Mouse (Mus musculus) stomach, postnatal 0 days (tissue): ENCODE data around the gene Rgs10. TPM values are rescaled to one million over a fixed set of nuclear protein-coding genes. Genes with fewer than 3 reads are reported as not detected.

Experiments used
- ATAC-seq: fragments of 200-750 bp; cut with Nextera tagmentation; 2 replicates; pipeline ENCODE4 v1.8.0; 2017; ENCODE audit not compliant: low FRiP score, low TSS enrichment
- DNase-seq: peaks from one replicate; pipeline ENCODE4 v3.0.0-alpha.2; 2016; ENCODE audit warnings: low spot score
- H3K27ac ChIP-seq: fragments of 300-500 bp; sonication (generic); replicated peaks from 2 replicates; pipeline ENCODE4 v1.5.1; 2014; ENCODE audit warnings: mild to moderate bottlenecking, control low read depth
- H3K27me3 ChIP-seq: fragments of 300-500 bp; sonication (generic); 2 replicates; pipeline ENCODE4 v1.6.1; 2014; ENCODE audit warnings: low read length; ENCODE audit not compliant: control insufficient read depth, insufficient read depth
- H3K36me3 ChIP-seq: fragments of 300-500 bp; sonication (generic); 2 replicates; pipeline ENCODE4 v1.6.1; 2014; ENCODE audit warnings: low read length, mixed read lengths; ENCODE audit not compliant: control insufficient read depth, insufficient read depth
- H3K4me1 ChIP-seq: fragments of 300-500 bp; sonication (generic); replicated peaks from 2 replicates; pipeline ENCODE4 v1.6.1; 2014; ENCODE audit warnings: antibody characterized with exemption; ENCODE audit not compliant: control insufficient read depth, insufficient read depth
- H3K4me2 ChIP-seq: fragments of 300-500 bp; sonication (generic); replicated peaks from 2 replicates; pipeline ENCODE4 v1.6.1; 2014; ENCODE audit warnings: low read depth, mild to moderate bottlenecking, control low read depth, moderate library complexity
- H3K4me3 ChIP-seq: fragments of 300-500 bp; sonication (generic); 2 replicates; pipeline ENCODE4 v1.5.1; 2014; ENCODE audit warnings: low read depth, low read length, control low read depth
- H3K9ac ChIP-seq: fragments of 300-500 bp; sonication (generic); 2 replicates; pipeline ENCODE4 v1.6.1; 2014; ENCODE audit warnings: mild to moderate bottlenecking, low read length, control low read depth, mixed read lengths
- H3K9me3 ChIP-seq: fragments of 300-500 bp; sonication (generic); 2 replicates; pipeline ENCODE4 v1.6.1; 2016; ENCODE audit warnings: low read length; ENCODE audit not compliant: control insufficient read depth
- CTCF ChIP-seq: IDR thresholded peaks from 2 replicates; pipeline ENCODE4 v1.5.1; 2016; ENCODE audit warnings: antibody characterized with exemption, low read depth, mild to moderate bottlenecking, moderate library complexity
- EP300 ChIP-seq: optimal IDR thresholded peaks from 2 replicates; pipeline ENCODE3; 2016; ENCODE audit warnings: antibody characterized with exemption
- WGBS: fragments of 180-500 bp; shearing (Covaris S2); extraction: QIAGEN DNeasy Blood & Tissue Kit; methylation state at CpG from one replicate; pipeline ENCODE4 v1.1.7; 2014; 5-methylcytosine and 5-hydroxymethylcytosine counted together
- polyA plus RNA-seq: library from polyadenylated mRNA; unstranded; fragments of >200 nt; fragmentation: Nextera tagmentation; extraction: Ambion mirVana; gene quantifications from 2 replicates; pipeline ENCODE4 v1.2.1, GENCODE M21; 2015

Gene Rgs10
- polyA plus RNA-seq, 1 experiment from 2014 or later = 24.5 TPM

DNA sequence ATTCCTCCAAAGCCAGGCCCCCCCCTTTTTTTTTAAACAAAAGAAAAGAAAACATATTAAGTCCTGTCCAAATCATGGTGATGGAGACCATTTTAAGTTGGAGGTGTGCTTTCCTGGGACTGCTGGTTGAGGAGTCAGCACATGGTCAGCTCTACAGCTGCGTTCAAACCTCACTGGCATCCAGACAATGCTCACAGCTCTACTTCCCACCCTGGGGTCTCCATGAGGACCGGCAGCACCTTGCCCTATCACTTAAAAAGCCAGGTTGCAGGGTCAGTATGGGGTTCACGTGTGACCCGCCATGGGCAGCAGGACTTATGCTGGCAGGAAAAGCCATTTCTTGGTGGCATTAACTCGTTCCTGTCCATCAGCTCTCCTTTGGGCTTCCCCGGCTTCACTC lies 15.0 kb downstream of the Rgs10 start:
- Histone ChIP-seq H3K9me3 (no peaks in the 10 kb centered on the region), H3K9ac (no peak overlapping the region), H3K27ac (no peak overlapping the region), H3K36me3 (no peaks in the 10 kb centered on the region), H3K4me1 (no peaks in the 10 kb centered on the region), H3K27me3 (no peaks in the 10 kb centered on the region), H3K4me2 (no peak overlapping the region), H3K4me3 (no peak overlapping the region)
- no peak for ATAC-seq
- WGBS = 30% methylated on average over 6 of the region's 6 CpGs
- TF ChIP-seq EP300 (no peak), CTCF (no peak)
- DNase-seq = no peak

DNA sequence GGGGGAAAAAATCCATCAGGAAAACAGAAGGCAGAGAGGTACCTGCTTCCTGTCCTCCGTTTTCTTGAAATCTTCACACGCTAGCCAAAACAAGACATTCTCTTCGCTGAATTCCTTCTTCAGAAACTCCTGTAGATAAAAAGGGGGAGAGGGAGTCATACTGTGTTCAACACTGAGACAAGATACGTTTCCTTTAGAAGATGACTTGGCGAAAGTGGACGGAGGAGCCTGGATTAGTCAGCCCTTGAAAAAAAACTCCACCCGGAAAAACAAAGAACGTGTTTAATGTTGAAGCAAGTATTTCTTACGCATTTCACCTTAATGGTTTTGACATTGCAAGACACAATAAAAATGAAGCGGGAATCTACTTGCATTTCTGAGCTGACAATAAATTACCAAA lies 15.4 kb downstream of the Rgs10 start:
- Histone ChIP-seq H3K4me3 (no peak overlapping the region), H3K4me1 (no peaks in the 10 kb centered on the region), H3K36me3 (no peaks in the 10 kb centered on the region), H3K9ac (no peak overlapping the region), H3K9me3 (no peaks in the 10 kb centered on the region), H3K27me3 (no peaks in the 10 kb centered on the region), H3K27ac (no peak overlapping the region), H3K4me2 (no peak overlapping the region)
- TF ChIP-seq EP300 (no peak), CTCF (no peak)
- DNase-seq (no peak), ATAC-seq (no peak)
- WGBS = 23% methylated on average over 10 of the region's 10 CpGs

DNA sequence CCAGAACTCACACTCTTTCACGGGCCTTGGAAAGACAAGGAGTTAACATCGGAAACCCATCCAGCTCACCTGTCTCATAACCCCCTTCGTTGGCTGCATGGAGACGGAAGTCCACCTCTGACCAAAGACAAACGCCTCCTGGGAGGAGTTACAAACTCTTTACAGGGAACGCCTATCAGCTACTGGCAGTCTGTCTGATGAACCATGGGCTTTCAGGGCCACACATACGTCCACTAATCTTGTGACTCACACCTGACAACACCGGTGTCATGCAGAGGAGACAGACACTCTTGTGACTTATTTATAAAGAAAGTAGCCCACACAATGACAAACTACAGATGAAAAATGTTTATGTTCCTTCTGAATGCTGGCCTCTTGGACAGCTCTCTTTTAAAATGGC lies 16.0 kb downstream of the Rgs10 start:
- H3K4me1 ChIP-seq = no peaks in the 10 kb centered on the region
- no peak overlapping the region for H3K4me3 ChIP-seq
- H3K4me2 ChIP-seq = no peak overlapping the region
- 62% methylated on average over 8 of the region's 8 CpGs for WGBS
- ATAC-seq = no peak
- H3K36me3 ChIP-seq = no peaks in the 10 kb centered on the region
- TF ChIP-seq EP300 = no peak
- no peak for TF ChIP-seq CTCF
- H3K9me3 ChIP-seq = no peaks in the 10 kb centered on the region
- no peak for DNase-seq
- H3K9ac ChIP-seq = no peak overlapping the region
- H3K27ac ChIP-seq = no peak overlapping the region
- no peaks in the 10 kb centered on the region for H3K27me3 ChIP-seq

DNA sequence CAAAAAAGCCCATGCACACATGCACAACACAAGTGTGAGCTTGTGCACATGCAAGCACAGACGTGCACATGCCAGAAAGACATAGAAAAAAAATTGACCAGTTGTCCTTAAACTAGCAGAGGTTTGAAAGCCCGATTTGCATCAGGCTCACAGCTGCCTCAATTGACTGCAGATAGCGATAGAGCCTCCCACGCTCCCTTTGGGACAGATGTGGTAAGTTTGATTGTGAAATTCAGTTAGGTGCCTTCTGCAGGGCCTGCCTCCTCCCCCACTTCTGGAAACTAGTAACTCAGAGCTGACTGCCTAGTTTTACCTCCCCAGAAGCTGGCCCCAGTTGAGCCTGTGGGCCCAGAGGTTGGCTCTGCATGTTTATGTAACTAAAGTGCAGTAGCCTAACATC lies 19.9 kb downstream of the Rgs10 start:
- no peak for TF ChIP-seq EP300
- no peak for TF ChIP-seq CTCF
- Histone ChIP-seq H3K9me3 (no peaks in the 10 kb centered on the region), H3K4me3 (no peak overlapping the region), H3K36me3 (no peaks in the 10 kb centered on the region), H3K4me2 (no peak overlapping the region), H3K27ac (no peak overlapping the region), H3K27me3 (no peaks in the 10 kb centered on the region), H3K4me1 (no peaks in the 10 kb centered on the region), H3K9ac (no peak overlapping the region)
- ATAC-seq = no peak
- DNase-seq = no peak
- 70% methylated on average over 4 of the region's 4 CpGs for WGBS

DNA sequence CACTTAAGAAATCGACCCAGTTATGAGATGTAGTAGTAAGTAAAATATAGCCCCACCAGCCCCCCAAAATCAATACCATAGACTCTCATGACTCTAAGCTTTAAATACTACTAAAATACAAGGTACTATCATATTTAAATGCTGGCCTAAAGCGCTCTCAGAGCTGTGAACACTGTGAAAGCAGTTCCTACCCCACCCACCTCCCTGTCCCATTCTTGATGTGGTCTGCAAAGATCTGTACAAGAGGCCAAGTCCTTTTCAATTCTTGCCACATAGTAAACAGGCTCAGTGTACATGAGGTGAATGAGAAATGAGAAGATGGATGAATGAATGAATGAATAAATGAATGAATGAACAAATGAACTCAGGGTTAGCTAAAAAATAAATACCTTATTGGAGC lies 21.5 kb downstream of the Rgs10 start:
- Histone ChIP-seq H3K9me3 (no peaks in the 10 kb centered on the region), H3K27me3 (no peaks in the 10 kb centered on the region), H3K27ac (no peak overlapping the region), H3K4me2 (no peak overlapping the region), H3K36me3 (no peaks in the 10 kb centered on the region), H3K4me3 (no peak overlapping the region), H3K9ac (no peak overlapping the region), H3K4me1 (no peaks in the 10 kb centered on the region)
- 67% methylated on average over 2 of the region's 2 CpGs for WGBS
- TF ChIP-seq CTCF (no peak), EP300 (no peak)
- ATAC-seq (no peak), DNase-seq (no peak)

DNA sequence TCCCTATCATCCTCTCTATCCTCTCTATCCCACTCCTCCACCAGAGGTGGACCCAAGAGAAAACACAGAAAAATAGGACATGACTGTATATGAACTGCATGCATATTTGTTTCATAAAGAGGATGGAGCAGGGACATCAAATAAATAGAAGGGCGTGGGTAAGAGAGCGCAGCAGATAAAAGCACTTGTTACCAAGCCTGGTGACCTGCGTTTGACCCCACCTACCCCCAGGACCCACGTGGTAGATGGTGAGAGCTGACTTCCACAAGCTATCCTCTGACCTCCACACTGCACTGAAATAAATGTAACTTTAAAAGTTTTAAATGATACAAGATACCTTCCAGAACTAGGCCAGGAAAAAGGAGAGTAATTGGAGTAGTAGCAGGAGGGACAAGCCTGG lies 24.8 kb downstream of the Rgs10 start:
- no peak for DNase-seq
- Histone ChIP-seq H3K27ac (no peak overlapping the region), H3K4me3 (no peak overlapping the region), H3K9ac (no peak overlapping the region), H3K4me1 (no peaks in the 10 kb centered on the region; the same call in 1 of the 2 replicates), H3K27me3 (no peaks in the 10 kb centered on the region), H3K4me2 (no peak overlapping the region), H3K36me3 (no peaks in the 10 kb centered on the region), H3K9me3 (no peaks in the 10 kb centered on the region)
- ATAC-seq = no peak
- TF ChIP-seq CTCF (no peak), EP300 (no peak)
- WGBS = 54% methylated on average over 4 of the region's 4 CpGs
